Mouse (Mus musculus): ENCODE data around the gene Snx15. TPM values are rescaled to one million over a fixed set of nuclear protein-coding genes. Genes with fewer than 3 reads are reported as not detected.

The Snx15 gene
- polyA plus RNA-seq, 1 experiment from 2014 or later = 25.5 TPM

GRCm38 (mm10) chr19:6088841-6089240 is 39.3 kb downstream of the Snx15 start:
- Histone ChIP-seq H3K36me3 (ENCODE audit: control insufficient read depth, insufficient read depth, low read length) (peaks cover 23% of the 10 kb centered on the region), H3K4me1 (ENCODE audit: control insufficient read depth, insufficient read depth, low read length) (peaks cover 7% of the 10 kb centered on the region), H3K4me3 (ENCODE audit: low read depth, low read length) (no peak overlapping the region), H3K27me3 (ENCODE audit: control insufficient read depth, insufficient read depth, low read length) (no peaks in the 10 kb centered on the region), H3K4me2 (no peak overlapping the region), H3K9me3 (replicated peaks; ENCODE audit: control insufficient read depth, low read length) (no peaks in the 10 kb centered on the region), H3K9ac (ENCODE audit: low read depth, low read length) (no peak overlapping the region), H3K27ac (ENCODE audit: low read depth, low read length) (no peak overlapping the region)
- 94% methylated on average over 13 of the region's 13 CpGs for WGBS (ENCODE audit: insufficient replicate concordance)
- ATAC-seq (replicated peaks; ENCODE audit: insufficient number of reproducible peaks, low FRiP score, low TSS enrichment) = no peak

GRCm38 (mm10) chr19:6085417-6085879 is 42.7 kb downstream of the Snx15 start:
- Histone ChIP-seq H3K27ac (ENCODE audit: low read depth, low read length) (peak overlapping the region; percentile 64), H3K9ac (ENCODE audit: low read depth, low read length) (peak overlapping the region; percentile 78), H3K4me2 (peak overlapping the region; percentile 94), H3K4me3 (ENCODE audit: low read depth, low read length) (peak overlapping the region; percentile 92), H3K36me3 (ENCODE audit: control insufficient read depth, insufficient read depth, low read length) (peaks cover 23% of the 10 kb centered on the region), H3K9me3 (replicated peaks; ENCODE audit: control insufficient read depth, low read length) (no peaks in the 10 kb centered on the region), H3K4me1 (ENCODE audit: control insufficient read depth, insufficient read depth, low read length) (peaks cover 11% of the 10 kb centered on the region), H3K27me3 (ENCODE audit: control insufficient read depth, insufficient read depth, low read length) (no peaks in the 10 kb centered on the region)
- WGBS (ENCODE audit: insufficient replicate concordance) = under 1% methylated on average over 17 of the region's 17 CpGs
- peak; percentile 69 for ATAC-seq (replicated peaks; ENCODE audit: insufficient number of reproducible peaks, low FRiP score, low TSS enrichment)

- peak within 1 kb of the TSS; percentile 92 for H3K4me3 ChIP-seq (ENCODE audit: low read depth, low read length)
- WGBS (ENCODE audit: insufficient replicate concordance) = under 1% methylated on average over 58 of the region's 58 CpGs
- H3K27me3 ChIP-seq (ENCODE audit: control insufficient read depth, insufficient read depth, low read length) = no peaks in the 10 kb centered on the region
- peak within 1 kb of the TSS; percentile 64 for H3K27ac ChIP-seq (ENCODE audit: low read depth, low read length)
- peaks cover 11% of the 10 kb centered on the region for H3K4me1 ChIP-seq (ENCODE audit: control insufficient read depth, insufficient read depth, low read length)
- H3K9ac ChIP-seq (ENCODE audit: low read depth, low read length) = peak within 1 kb of the TSS; percentile 78
- peak; percentile 78 for ATAC-seq (replicated peaks; ENCODE audit: insufficient number of reproducible peaks, low FRiP score, low TSS enrichment)
- peaks cover 18% of the 10 kb centered on the region for H3K36me3 ChIP-seq (ENCODE audit: control insufficient read depth, insufficient read depth, low read length)
- H3K9me3 ChIP-seq (replicated peaks; ENCODE audit: control insufficient read depth, low read length) = no peaks in the 10 kb centered on the region
- H3K4me2 ChIP-seq = peak within 1 kb of the TSS; percentile 94
Measured at GRCm38 (mm10) chr19:6084478-6085248, 43.4 kb downstream of the Snx15 start, which contains the start of the genes Zfpl1 and Cdca5. Gene Zfpl1, minus strand, starts transcription at chr19:6084956. Gene Cdca5, plus strand, starts transcription at chr19:6084983.

- peaks cover 11% of the 10 kb centered on the region for H3K4me1 ChIP-seq (ENCODE audit: control insufficient read depth, insufficient read depth, low read length)
- H3K36me3 ChIP-seq (ENCODE audit: control insufficient read depth, insufficient read depth, low read length) = peaks cover 13% of the 10 kb centered on the region
- no peaks in the 10 kb centered on the region for H3K27me3 ChIP-seq (ENCODE audit: control insufficient read depth, insufficient read depth, low read length)
- H3K27ac ChIP-seq (ENCODE audit: low read depth, low read length) = no peak within 1 kb of the TSS
- 86% methylated on average over 9 of the region's 9 CpGs for WGBS (ENCODE audit: insufficient replicate concordance)
- H3K4me2 ChIP-seq = no peak within 1 kb of the TSS
- H3K9ac ChIP-seq (ENCODE audit: low read depth, low read length) = no peak within 1 kb of the TSS
- no peak for ATAC-seq (replicated peaks; ENCODE audit: insufficient number of reproducible peaks, low FRiP score, low TSS enrichment)
- no peak within 1 kb of the TSS for H3K4me3 ChIP-seq (ENCODE audit: low read depth, low read length)
- no peaks in the 10 kb centered on the region for H3K9me3 ChIP-seq (replicated peaks; ENCODE audit: control insufficient read depth, low read length)
Measured at GRCm38 (mm10) chr19:6082156-6082555, 45.9 kb downstream of the Snx15 start, which contains the start of gene Gm28374. Gene Gm28374, minus strand, starts transcription at chr19:6082256.

GRCm38 (mm10) chr19:6079983-6080480 is 48.1 kb downstream of the Snx15 start, which contains the start of gene Tmem262:
Gene Tmem262, plus strand, starts transcription at chr19:6080033.
- Histone ChIP-seq H3K9me3 (replicated peaks; ENCODE audit: control insufficient read depth, low read length) (no peaks in the 10 kb centered on the region), H3K36me3 (ENCODE audit: control insufficient read depth, insufficient read depth, low read length) (peaks cover 8% of the 10 kb centered on the region), H3K4me3 (ENCODE audit: low read depth, low read length) (no peak within 1 kb of the TSS), H3K9ac (ENCODE audit: low read depth, low read length) (no peak within 1 kb of the TSS), H3K4me2 (no peak within 1 kb of the TSS), H3K27ac (ENCODE audit: low read depth, low read length) (no peak within 1 kb of the TSS), H3K27me3 (ENCODE audit: control insufficient read depth, insufficient read depth, low read length) (no peaks in the 10 kb centered on the region), H3K4me1 (ENCODE audit: control insufficient read depth, insufficient read depth, low read length) (peaks cover 14% of the 10 kb centered on the region)
- ATAC-seq (replicated peaks; ENCODE audit: insufficient number of reproducible peaks, low FRiP score, low TSS enrichment) = no peak
- 86% methylated on average over 12 of the region's 12 CpGs for WGBS (ENCODE audit: insufficient replicate concordance)

- H3K27ac ChIP-seq (ENCODE audit: low read depth, low read length) = peak within 1 kb of the TSS; percentile 67
- peak within 1 kb of the TSS; percentile 77 for H3K9ac ChIP-seq (ENCODE audit: low read depth, low read length)
- H3K4me1 ChIP-seq (ENCODE audit: control insufficient read depth, insufficient read depth, low read length) = peaks cover 6% of the 10 kb centered on the region
- H3K27me3 ChIP-seq (ENCODE audit: control insufficient read depth, insufficient read depth, low read length) = no peaks in the 10 kb centered on the region
- peaks cover 1% of the 10 kb centered on the region for H3K36me3 ChIP-seq (ENCODE audit: control insufficient read depth, insufficient read depth, low read length)
- ATAC-seq (replicated peaks; ENCODE audit: insufficient number of reproducible peaks, low FRiP score, low TSS enrichment) = peak; percentile 72
- H3K4me3 ChIP-seq (ENCODE audit: low read depth, low read length) = peak within 1 kb of the TSS; percentile 64
- 2% methylated on average over 33 of the region's 33 CpGs for WGBS (ENCODE audit: insufficient replicate concordance)
- H3K9me3 ChIP-seq (replicated peaks; ENCODE audit: control insufficient read depth, low read length) = no peaks in the 10 kb centered on the region
- H3K4me2 ChIP-seq = peak within 1 kb of the TSS; percentile 96
Measured at GRCm38 (mm10) chr19:6076564-6077393, 51.3 kb downstream of the Snx15 start, which contains the start of gene Vps51. Gene Vps51, minus strand, starts transcription at chr19:6077231.

- peaks cover 6% of the 10 kb centered on the region for H3K4me1 ChIP-seq (ENCODE audit: control insufficient read depth, insufficient read depth, low read length)
- H3K27me3 ChIP-seq (ENCODE audit: control insufficient read depth, insufficient read depth, low read length) = no peaks in the 10 kb centered on the region
- H3K9ac ChIP-seq (ENCODE audit: low read depth, low read length) = no peak overlapping the region
- 92% methylated on average over 5 of the region's 5 CpGs for WGBS (ENCODE audit: insufficient replicate concordance)
- no peak overlapping the region for H3K4me3 ChIP-seq (ENCODE audit: low read depth, low read length)
- no peak for ATAC-seq (replicated peaks; ENCODE audit: insufficient number of reproducible peaks, low FRiP score, low TSS enrichment)
- H3K9me3 ChIP-seq (replicated peaks; ENCODE audit: control insufficient read depth, low read length) = no peaks in the 10 kb centered on the region
- peaks cover 14% of the 10 kb centered on the region for H3K36me3 ChIP-seq (ENCODE audit: control insufficient read depth, insufficient read depth, low read length)
- H3K27ac ChIP-seq (ENCODE audit: low read depth, low read length) = no peak overlapping the region
- no peak overlapping the region for H3K4me2 ChIP-seq
Measured at GRCm38 (mm10) chr19:6073889-6074288, 54.2 kb downstream of the Snx15 start.

GRCm38 (mm10) chr19:6071261-6071660 is 56.8 kb downstream of the Snx15 start:
- H3K9me3 ChIP-seq (replicated peaks; ENCODE audit: control insufficient read depth, low read length) = no peaks in the 10 kb centered on the region
- no peak overlapping the region for H3K4me3 ChIP-seq (ENCODE audit: low read depth, low read length)
- H3K9ac ChIP-seq (ENCODE audit: low read depth, low read length) = no peak overlapping the region
- WGBS (ENCODE audit: insufficient replicate concordance) = 89% methylated on average over 19 of the region's 19 CpGs
- peaks cover 22% of the 10 kb centered on the region for H3K4me1 ChIP-seq (ENCODE audit: control insufficient read depth, insufficient read depth, low read length)
- H3K36me3 ChIP-seq (ENCODE audit: control insufficient read depth, insufficient read depth, low read length) = peaks cover 17% of the 10 kb centered on the region
- H3K4me2 ChIP-seq = no peak overlapping the region
- no peak overlapping the region for H3K27ac ChIP-seq (ENCODE audit: low read depth, low read length)
- H3K27me3 ChIP-seq (ENCODE audit: control insufficient read depth, insufficient read depth, low read length) = no peaks in the 10 kb centered on the region
- ATAC-seq (replicated peaks; ENCODE audit: insufficient number of reproducible peaks, low FRiP score, low TSS enrichment) = no peak

All from heart, embryonic 11.5 days (tissue).